ENCODE assay signal across 8 mouse cellular contexts in the genomic region with DNA sequence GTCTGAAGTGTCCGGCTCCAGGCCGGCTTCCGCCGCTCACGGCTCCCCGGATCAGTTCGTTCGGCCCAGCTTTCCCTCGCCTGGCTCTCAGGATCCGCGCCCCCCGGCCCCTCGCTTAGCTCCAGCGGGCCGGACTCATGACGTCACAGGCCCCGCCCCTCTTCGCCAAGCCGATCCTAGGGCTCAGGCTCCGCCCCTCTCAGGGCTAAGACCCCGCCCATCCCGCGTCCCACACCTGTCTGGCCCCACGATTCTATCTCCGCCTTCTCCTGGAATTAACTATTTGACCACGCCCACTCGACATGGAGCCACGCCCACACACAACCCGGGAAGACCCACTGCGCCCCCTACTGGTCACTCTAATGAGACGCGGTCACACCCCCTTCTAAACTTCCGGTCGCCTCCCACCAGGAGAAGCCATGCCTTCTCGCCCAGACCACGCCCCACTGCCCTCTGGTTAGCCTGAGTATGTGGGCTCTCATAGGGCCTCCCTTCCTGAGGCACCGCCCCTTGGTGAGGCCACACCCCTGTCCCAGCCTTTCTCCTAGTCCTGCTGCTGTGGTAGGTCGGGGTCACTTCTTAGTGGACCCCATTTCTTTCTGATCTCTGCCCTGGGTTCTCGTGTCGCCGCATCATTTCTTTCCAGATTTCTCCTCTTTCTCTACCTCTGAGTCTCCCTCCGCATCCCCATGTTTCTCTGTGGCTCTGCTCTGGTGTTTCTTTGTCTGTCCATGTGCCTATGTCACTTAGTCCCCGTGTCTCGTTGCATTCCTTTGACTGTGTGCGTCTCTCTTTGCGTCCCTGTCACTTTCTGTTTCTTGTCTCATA. TPM values are rescaled to one million over a fixed set of nuclear protein-coding genes. Genes with fewer than 3 reads are reported as not detected.
A peak's percentile ranks its signal among the peaks of the same experiment; 100 is the strongest.
DNase-seq lines count a peak whose midpoint lies in the region; ATAC-seq lines count a peak whose summit lies in the region.

No protein-coding gene starts in this region.

- peaks cover 39% of the 10 kb centered on the region for H3K4me1 ChIP-seq in hindbrain, embryonic 15.5 days (replicated peaks)

- peak overlapping the region; percentile 83 for H3K4me2 ChIP-seq in hindbrain, embryonic 15.5 days

- H3K9ac ChIP-seq in hindbrain, embryonic 15.5 days: peak overlapping the region; percentile 88

- ATAC-seq in hindbrain, embryonic 15.5 days (ENCODE audit: low FRiP score, low read depth): peak; percentile 92

- peak; percentile 68 for DNase-seq in T-cell, adult 2 months (ENCODE audit: low spot score)
- peak; percentile 66 to 71 for DNase-seq in cerebellum, postnatal 36 days
- peak; percentile 91 to 92 for DNase-seq in frontal cortex, postnatal 36 days (ENCODE audit: low spot score in 2 of 2)
- DNase-seq in left cerebral cortex, adult 11 months (ENCODE audit: low spot score): peak; percentile 90
- DNase-seq in lung, postnatal 4 days: peak; percentile 98 to 99
- peak; percentile 96 for DNase-seq in retina, postnatal 7 days (ENCODE audit: low read depth, low spot score)
- peak; percentile 97 for DNase-seq in urinary bladder, adult 2 months (ENCODE audit: low spot score)

- peak overlapping the region; percentile 87 for H3K27ac ChIP-seq in hindbrain, embryonic 15.5 days (replicated peaks)

- no peaks in the 10 kb centered on the region for H3K36me3 ChIP-seq in hindbrain, embryonic 15.5 days

- H3K27me3 ChIP-seq in hindbrain, embryonic 15.5 days: no peaks in the 10 kb centered on the region

- under 1% methylated on average over 37 of the region's 46 CpGs for WGBS in hindbrain, embryonic 15.5 days

- H3K9me3 ChIP-seq in hindbrain, embryonic 15.5 days: no peaks in the 10 kb centered on the region

- peak overlapping the region; percentile 82 for H3K4me3 ChIP-seq in hindbrain, embryonic 15.5 days

RNA-seq across cellular contexts. Expression of a gene that starts 0.7 kb away (rescaled TPM):
- 58.9 and 60.4 TPM in 2 replicates for polyA plus RNA-seq in hindbrain, embryonic 15.5 days (2015; fragmentation: Nextera tagmentation; extraction: Ambion mirVana)
- polyA plus RNA-seq in urinary bladder, adult 2 months (2012; rRNA removed): 37.9 and 38.6 TPM in 2 replicates

RNA-seq across cellular contexts. Expression of a gene that starts 21.2 kb away (rescaled TPM):
- polyA plus RNA-seq in hindbrain, embryonic 15.5 days (2015; fragmentation: Nextera tagmentation; extraction: Ambion mirVana): 20.0 and 20.7 TPM in 2 replicates
- 171 and 177 TPM in 2 replicates for polyA plus RNA-seq in urinary bladder, adult 2 months (2012; rRNA removed)

RNA-seq across cellular contexts. Expression of a gene that starts 34.4 kb away (rescaled TPM):
- 155 and 158 TPM in 2 replicates for polyA plus RNA-seq in hindbrain, embryonic 15.5 days (2015; fragmentation: Nextera tagmentation; extraction: Ambion mirVana)
- 50.6 and 62.6 TPM in 2 replicates for polyA plus RNA-seq in urinary bladder, adult 2 months (2012; rRNA removed)

RNA-seq across cellular contexts. Expression of a gene that starts 47.0 kb away (rescaled TPM):
- 0.37 TPM in 1 of 2 replicates, not detected in the other for polyA plus RNA-seq in hindbrain, embryonic 15.5 days (2015; fragmentation: Nextera tagmentation; extraction: Ambion mirVana)
- 25.6 and 37.5 TPM in 2 replicates for polyA plus RNA-seq in urinary bladder, adult 2 months (2012; rRNA removed)

RNA-seq across cellular contexts. Expression of a gene that starts 50.6 kb away (rescaled TPM):
- polyA plus RNA-seq in hindbrain, embryonic 15.5 days (2015; fragmentation: Nextera tagmentation; extraction: Ambion mirVana): 624 and 744 TPM in 2 replicates
- polyA plus RNA-seq in urinary bladder, adult 2 months (2012; rRNA removed): 1,139 and 1,516 TPM in 2 replicates

Comparison
In these comparisons a context has a peak if more than half of its experiments do, and no peak if none do; other contexts are left out.
1. Peak in every context shown above with its lines: DNase-seq, ATAC-seq, H3K4me3 ChIP-seq and H3K27ac ChIP-seq.